Mouse (Mus musculus) lung, postnatal 0 days (tissue): ENCODE measurements around the gene Sbf2.

Experiments used
- CTCF ChIP-seq: IDR thresholded peaks from 2 replicates; pipeline ENCODE4 v1.5.1; 2016; ENCODE audit warnings: antibody characterized with exemption, mild to moderate bottlenecking
- EP300 ChIP-seq: IDR thresholded peaks from 2 replicates; pipeline ENCODE4 v1.6.1; 2016; ENCODE audit warnings: antibody characterized with exemption, mild to moderate bottlenecking, control low read depth

GRCm38 (mm10) chr7:110619086-110619611 is 4.4 kb upstream of the Sbf2 start:
- TF ChIP-seq CTCF (no peak), EP300 (no peak)
